Mouse (Mus musculus) CH12.LX (cell line): ENCODE data around the gene Kcnn4.

Source experiments
- CTCF ChIP-seq, 2 experiments: IDR thresholded peaks in 1 of 2; conservative IDR thresholded peaks in 1 of 2; 2 replicates each; pipeline ENCODE4 v1.5.1; 2011 to 2012; ENCODE audit warnings: low read depth in 2 of 2, low read length in 2 of 2, improper control_type of control experiment in 1 of 2, inconsistent platforms in 1 of 2, mild to moderate bottlenecking in 1 of 2, moderate library complexity in 1 of 2
- EP300 ChIP-seq: IDR thresholded peaks from 2 replicates; pipeline ENCODE4 v1.6.1; 2011; ENCODE audit warnings: low read length, improper control_type of control experiment
- JUND ChIP-seq: conservative IDR thresholded peaks from 2 replicates; pipeline ENCODE4 v1.6.1; 2011; ENCODE audit warnings: low read depth, low read length, improper control_type of control experiment
- MAFK ChIP-seq: IDR thresholded peaks from 2 replicates; pipeline ENCODE4 v1.6.1; 2011; ENCODE audit warnings: low read length, improper control_type of control experiment; ENCODE audit not compliant: insufficient replicate concordance
- MAZ ChIP-seq: IDR thresholded peaks from 2 replicates; pipeline ENCODE4 v1.6.1; 2012; ENCODE audit warnings: low read depth, mild to moderate bottlenecking, inconsistent platforms, low read length, improper control_type of control experiment, moderate library complexity
- ZC3H11A ChIP-seq: IDR thresholded peaks from 2 replicates; pipeline ENCODE4 v1.6.1; 2012; ENCODE audit warnings: low read depth, mild to moderate bottlenecking, inconsistent platforms, low read length, improper control_type of control experiment

- TF ChIP-seq ZC3H11A (no peak), MAZ (no peak), CTCF (conservative IDR thresholded peaks at IDR 0.05 in 1 of 2, IDR thresholded peaks at IDR 0.05 in 1 of 2; ENCODE audit: low read depth in 2 of 2, low read length in 2 of 2) (no peak), MAFK (no peak), EP300 (no peak), JUND (no peak)
These were observed 1.1 kb upstream of the Kcnn4 start for GRCm38 (mm10) chr7:24368946-24369345.
